Mouse (Mus musculus): Measurements from ENCODE around the gene Slc24a2. TPM values are rescaled to one million over a fixed set of nuclear protein-coding genes. Genes with fewer than 3 reads are reported as not detected.

Slc24a2 gene
- total and polyA plus RNA-seq, 3 experiments, result not detected

DNA sequence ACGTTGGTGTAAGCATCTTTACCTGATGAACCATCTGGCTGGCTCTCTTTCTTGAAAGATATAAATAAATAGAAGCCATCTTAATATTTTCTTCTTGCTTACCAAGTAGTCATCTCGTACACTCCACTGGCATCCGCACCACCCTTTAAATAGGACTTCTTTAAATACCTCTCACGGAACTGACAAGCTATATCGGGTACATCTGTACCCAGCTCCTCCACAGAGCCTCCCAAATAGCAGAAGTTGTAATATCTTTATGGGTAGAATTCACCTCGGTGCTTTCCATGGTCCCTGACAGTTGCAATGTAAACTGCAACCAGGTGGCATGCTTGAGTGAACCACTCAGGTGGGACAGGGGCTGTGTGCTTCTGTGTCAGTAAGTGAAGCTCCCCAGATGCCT lies 149.0 kb downstream of the Slc24a2 start:
- no peak overlapping the region for H3K27ac ChIP-seq (ENCODE audit: control insufficient read depth, low read depth, low read length)
- no peaks in the 10 kb centered on the region for H3K4me1 ChIP-seq (ENCODE audit: control insufficient read depth in 1 of 2, insufficient read depth in 2 of 2, low read length in 2 of 2)
- H3K79me2 ChIP-seq (ENCODE audit: control insufficient read depth, insufficient read depth, low read length, poor library complexity), result no peaks in the 10 kb centered on the region
- H3K36me3 ChIP-seq (ENCODE audit: control insufficient read depth in 1 of 2, insufficient read depth in 2 of 2, low read length in 2 of 2), result no peaks in the 10 kb centered on the region
- no peak overlapping the region for H3K4me3 ChIP-seq (ENCODE audit: control insufficient read depth in 1 of 2, insufficient read depth in 1 of 2, low read depth in 2 of 2, low read length in 2 of 2)
- TF ChIP-seq MYB (IDR thresholded peaks at IDR 0.05; ENCODE audit: low read depth, low read length) (no peak), ETS1 (IDR thresholded peaks at IDR 0.05; ENCODE audit: low read depth, low read length) (no peak), CHD2 (IDR thresholded peaks at IDR 0.05; ENCODE audit: low read length) (no peak)
- no peaks in the 10 kb centered on the region for H3K9me3 ChIP-seq (replicated peaks; ENCODE audit: insufficient read depth, low read length)
- no peaks in the 10 kb centered on the region for H3K27me3 ChIP-seq (ENCODE audit: control insufficient read depth in 1 of 2, insufficient read depth in 2 of 2, low read length in 2 of 2)
- DNase-seq (ENCODE audit: low read depth, low spot score), result no peak
- H3K9ac ChIP-seq (ENCODE audit: control insufficient read depth, low read depth, low read length, poor library complexity, severe bottlenecking), result no peak overlapping the region

DNA sequence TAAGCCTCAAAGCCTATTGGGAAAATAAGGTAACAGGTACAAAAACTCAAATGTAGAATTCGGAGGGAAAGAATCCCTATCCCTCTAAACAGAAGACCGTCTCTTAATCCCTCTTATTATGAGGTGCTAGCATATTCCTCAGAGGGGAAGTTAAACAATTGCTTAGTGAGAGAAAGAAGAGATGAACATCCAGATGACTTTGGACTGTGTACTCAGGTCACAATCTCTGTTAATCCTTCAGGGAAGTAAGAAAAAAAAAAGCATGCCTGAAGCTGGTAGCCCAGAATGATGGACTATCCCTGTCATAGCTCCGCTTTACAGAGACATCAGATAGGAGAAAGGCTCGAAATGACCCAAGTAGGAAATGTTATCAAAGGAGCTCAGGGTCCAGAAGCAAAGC lies 151.0 kb downstream of the Slc24a2 start:
- TF ChIP-seq POLR2AphosphoS5 (IDR thresholded peaks at IDR 0.05; ENCODE audit: borderline replicate concordance, low read depth, low read length), result no peak
- TF ChIP-seq MAX (IDR thresholded peaks at IDR 0.05; ENCODE audit: low read length), result no peak
- TF ChIP-seq TAL1 (IDR thresholded peaks at IDR 0.05; ENCODE audit: low read length), result no peak
- TF ChIP-seq ZC3H11A (IDR thresholded peaks at IDR 0.05; ENCODE audit: low read depth, low read length), result no peak
- TF ChIP-seq CHD1 (IDR thresholded peaks at IDR 0.05; ENCODE audit: low read depth, low read length), result no peak
- no peak for TF ChIP-seq TCF12 (IDR thresholded peaks at IDR 0.05; ENCODE audit: low read depth, low read length)
- no peak for TF ChIP-seq UBTF (IDR thresholded peaks at IDR 0.05; ENCODE audit: borderline replicate concordance, insufficient read depth, low read depth, low read length)
- TF ChIP-seq RAD21 (IDR thresholded peaks at IDR 0.05; ENCODE audit: low read depth, low read length), result no peak
- no peak for TF ChIP-seq RCOR1 (IDR thresholded peaks at IDR 0.05; ENCODE audit: low read depth, low read length)
- no peak for TF ChIP-seq NELFE (IDR thresholded peaks at IDR 0.05; ENCODE audit: low read depth, low read length)
- no peak for TF ChIP-seq KAT2A (conservative IDR thresholded peaks at IDR 0.05; ENCODE audit: low read depth, low read length)
- no peak for TF ChIP-seq USF2 (IDR thresholded peaks at IDR 0.05; ENCODE audit: borderline replicate concordance in 1 of 2, insufficient read depth in 1 of 2, low read depth in 1 of 2, low read length in 2 of 2)
- no peaks in the 10 kb centered on the region for H3K36me3 ChIP-seq (ENCODE audit: control insufficient read depth in 1 of 2, insufficient read depth in 2 of 2, low read length in 2 of 2)
- no peak overlapping the region for H3K4me3 ChIP-seq (ENCODE audit: control insufficient read depth in 1 of 2, insufficient read depth in 1 of 2, low read depth in 2 of 2, low read length in 2 of 2)
- no peaks in the 10 kb centered on the region for H3K4me1 ChIP-seq (ENCODE audit: control insufficient read depth in 1 of 2, insufficient read depth in 2 of 2, low read length in 2 of 2)
- no peaks in the 10 kb centered on the region for H3K27me3 ChIP-seq (ENCODE audit: control insufficient read depth in 1 of 2, insufficient read depth in 2 of 2, low read length in 2 of 2)
- no peaks in the 10 kb centered on the region for H3K9me3 ChIP-seq (replicated peaks; ENCODE audit: insufficient read depth, low read length)
- H3K27ac ChIP-seq (ENCODE audit: control insufficient read depth, low read depth, low read length), result no peak overlapping the region
- DNase-seq (ENCODE audit: low read depth, low spot score), result no peak
- no peaks in the 10 kb centered on the region for H3K79me2 ChIP-seq (ENCODE audit: control insufficient read depth, insufficient read depth, low read length, poor library complexity)
- no peak overlapping the region for H3K9ac ChIP-seq (ENCODE audit: control insufficient read depth, low read depth, low read length, poor library complexity, severe bottlenecking)

DNA sequence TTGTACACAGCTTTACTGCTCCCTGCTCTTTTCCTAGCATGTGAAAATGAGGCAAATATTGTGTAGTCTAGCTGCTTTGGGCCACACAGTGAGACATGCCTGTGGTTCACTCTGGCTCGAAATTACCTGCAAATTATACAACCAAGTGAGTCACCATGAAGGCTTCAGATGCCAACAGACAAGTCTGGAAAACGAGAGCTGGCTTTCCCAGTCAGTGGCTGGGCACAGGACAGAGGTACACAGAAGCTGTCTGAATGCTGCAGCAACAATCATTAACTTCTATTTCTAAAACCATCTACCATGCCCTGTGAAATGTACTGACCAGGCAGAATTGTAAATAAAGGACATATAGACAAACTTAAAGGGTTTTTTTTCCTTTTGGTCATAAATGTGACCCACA lies 151.6 kb downstream of the Slc24a2 start:
- Histone ChIP-seq H3K27ac (ENCODE audit: control insufficient read depth, low read depth, low read length) (no peak overlapping the region), H3K36me3 (ENCODE audit: control insufficient read depth in 1 of 2, insufficient read depth in 2 of 2, low read length in 2 of 2) (no peaks in the 10 kb centered on the region), H3K4me3 (ENCODE audit: control insufficient read depth in 1 of 2, insufficient read depth in 1 of 2, low read depth in 2 of 2, low read length in 2 of 2) (no peak overlapping the region), H3K9me3 (replicated peaks; ENCODE audit: insufficient read depth, low read length) (no peaks in the 10 kb centered on the region), H3K79me2 (ENCODE audit: control insufficient read depth, insufficient read depth, low read length, poor library complexity) (no peaks in the 10 kb centered on the region), H3K9ac (ENCODE audit: control insufficient read depth, low read depth, low read length, poor library complexity, severe bottlenecking) (no peak overlapping the region), H3K27me3 (ENCODE audit: control insufficient read depth in 1 of 2, insufficient read depth in 2 of 2, low read length in 2 of 2) (no peaks in the 10 kb centered on the region), H3K4me1 (ENCODE audit: control insufficient read depth in 1 of 2, insufficient read depth in 2 of 2, low read length in 2 of 2) (no peaks in the 10 kb centered on the region)
- TF ChIP-seq NELFE (IDR thresholded peaks at IDR 0.05; ENCODE audit: low read depth, low read length), result no peak
- TF ChIP-seq NRF1 (IDR thresholded peaks at IDR 0.05; ENCODE audit: insufficient read depth, low read depth, low read length, poor library complexity, severe bottlenecking), result no peak
- no peak for TF ChIP-seq TBP (IDR thresholded peaks at IDR 0.05; ENCODE audit: low read depth, low read length)
- no peak for TF ChIP-seq MAX (IDR thresholded peaks at IDR 0.05; ENCODE audit: low read length)
- TF ChIP-seq RCOR1 (IDR thresholded peaks at IDR 0.05; ENCODE audit: low read depth, low read length), result no peak
- no peak for TF ChIP-seq TAL1 (IDR thresholded peaks at IDR 0.05; ENCODE audit: low read length)
- no peak for DNase-seq (ENCODE audit: low read depth, low spot score)

Data from MEL (cell line).